Mouse (Mus musculus): ENCODE measurements around the gene Lpxn.

The Lpxn gene

GRCm38 (mm10) chr19:12795511-12796327 lies at the start of gene Lpxn, which contains the start of gene Zfp91:
Lpxn (plus strand) TSS chr19:12796193.
Zfp91 (minus strand) TSS chr19:12796126.
- DNase-seq (ENCODE audit: low spot score in 2 of 2) = peak; percentile 94 to 96

GRCm38 (mm10) chr19:12756286-12756685 lies 39.7 kb upstream of the Lpxn start:
- DNase-seq (ENCODE audit: low spot score in 2 of 2) = no peak

- no peak for DNase-seq (ENCODE audit: low spot score in 2 of 2)
Measured at GRCm38 (mm10) chr19:12758936-12759478, 37.0 kb upstream of the Lpxn start.

- DNase-seq (ENCODE audit: low spot score in 2 of 2) = no peak
Measured at GRCm38 (mm10) chr19:12759656-12760055, 36.3 kb upstream of the Lpxn start.

GRCm38 (mm10) chr19:12762212-12763130 lies 33.5 kb upstream of the Lpxn start:
- no peak for DNase-seq (ENCODE audit: low spot score in 2 of 2)

- DNase-seq (ENCODE audit: low spot score in 2 of 2) = no peak
Measured at GRCm38 (mm10) chr19:12765308-12765707, 30.7 kb upstream of the Lpxn start, which contains the start of gene Cntf. Cntf (minus strand) TSS chr19:12765632.

GRCm38 (mm10) chr19:12770888-12771287 lies 25.1 kb upstream of the Lpxn start:
- no peak for DNase-seq (ENCODE audit: low spot score in 2 of 2)

- no peak for DNase-seq (ENCODE audit: low spot score in 2 of 2)
Measured at GRCm38 (mm10) chr19:12780437-12780836, 15.6 kb upstream of the Lpxn start.

- DNase-seq (ENCODE audit: low spot score in 2 of 2) = no peak
Measured at GRCm38 (mm10) chr19:12786803-12787395, 9.1 kb upstream of the Lpxn start.

- no peak for DNase-seq (ENCODE audit: low spot score in 2 of 2)
Measured at GRCm38 (mm10) chr19:12787721-12788120, 8.3 kb upstream of the Lpxn start.

- DNase-seq (ENCODE audit: low spot score in 2 of 2) = no peak
Measured at GRCm38 (mm10) chr19:12792374-12792773, 3.6 kb upstream of the Lpxn start.

GRCm38 (mm10) chr19:12794056-12795044 lies 1.6 kb upstream of the Lpxn start:
- peak; percentile 93 to 97 for DNase-seq (ENCODE audit: low spot score in 2 of 2)

GRCm38 (mm10) chr19:12795110-12795509 lies 883 bp upstream of the Lpxn start:
- DNase-seq (ENCODE audit: low spot score in 2 of 2) = no peak

- DNase-seq (ENCODE audit: low spot score in 2 of 2) = peak; percentile 72 to 84
Measured at GRCm38 (mm10) chr19:12796328-12796931, 437 bp downstream of the Lpxn start.

GRCm38 (mm10) chr19:12797071-12797470 lies 1.1 kb downstream of the Lpxn start:
- no peak for DNase-seq (ENCODE audit: low spot score in 2 of 2)

GRCm38 (mm10) chr19:12798404-12798803 lies 2.4 kb downstream of the Lpxn start:
- peak in 1 of 2 experiments; percentile 23 for DNase-seq (ENCODE audit: low spot score in 2 of 2)

GRCm38 (mm10) chr19:12799081-12799480 lies 3.1 kb downstream of the Lpxn start:
- DNase-seq (ENCODE audit: low spot score in 2 of 2) = no peak

- DNase-seq (ENCODE audit: low spot score in 2 of 2) = no peak
Measured at GRCm38 (mm10) chr19:12800621-12801020, 4.6 kb downstream of the Lpxn start.

- DNase-seq (ENCODE audit: low spot score in 2 of 2) = no peak
Measured at GRCm38 (mm10) chr19:12801046-12801445, 5.1 kb downstream of the Lpxn start.

- no peak for DNase-seq (ENCODE audit: low spot score in 2 of 2)
Measured at GRCm38 (mm10) chr19:12802830-12803229, 6.8 kb downstream of the Lpxn start.

Data from spleen, postnatal 4 days (tissue).